Mouse (Mus musculus) fat pad, adult 2 months (tissue): ENCODE measurements around the gene Pigr.
A peak's percentile ranks its signal among the peaks of the same experiment; 100 is the strongest.

Experiments used
- DNase-seq: peaks from one replicate; pipeline ENCODE4 v3.0.0-alpha.2; 2011; ENCODE audit warnings: low read depth, low spot score; ENCODE audit errors: extremely low read depth

Pigr gene

GRCm38 (mm10) chr1:130877889-130878614 lies 51.6 kb downstream of the Pigr start:
- DNase-seq = no peak

DNA sequence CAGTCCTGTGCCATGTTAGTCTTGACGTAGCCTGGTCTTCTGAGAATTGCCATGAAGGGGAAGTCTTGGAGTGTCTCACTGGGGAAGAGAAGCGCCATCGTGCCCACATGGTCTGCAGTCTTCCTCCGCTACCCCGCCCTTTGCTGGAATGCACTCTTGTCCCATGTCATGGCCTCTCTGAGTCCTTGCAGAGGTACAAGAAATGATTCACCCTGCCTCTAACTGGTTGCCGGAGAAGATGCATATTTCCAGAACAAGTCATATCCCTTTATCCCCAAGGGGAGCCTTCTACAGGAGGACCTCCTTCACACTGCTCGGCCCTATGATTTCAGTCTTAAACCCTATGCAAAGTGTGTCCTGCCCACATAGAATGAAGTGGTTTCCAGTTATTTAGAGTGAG lies 53.4 kb downstream of the Pigr start:
- DNase-seq = no peak

DNA sequence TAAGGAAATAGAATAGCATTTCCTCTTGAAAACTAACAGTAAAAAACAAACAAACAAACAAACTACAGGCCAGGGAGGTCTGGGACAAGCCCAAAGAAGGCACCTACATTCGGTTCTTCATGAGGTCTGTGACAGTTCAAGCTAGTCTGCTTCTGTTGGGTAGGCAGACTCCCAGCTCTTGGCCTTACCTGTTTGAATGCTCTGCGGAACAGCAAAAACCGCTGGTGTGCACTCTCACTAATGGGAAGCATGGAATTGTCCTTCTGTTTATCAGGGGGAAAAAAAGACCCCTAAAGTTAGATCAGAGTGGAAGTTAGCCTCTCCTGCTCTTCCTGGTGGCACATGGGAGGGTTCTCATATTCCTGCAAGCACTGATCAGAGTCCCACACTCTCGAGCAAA lies 56.7 kb downstream of the Pigr start:
- DNase-seq = no peak

- DNase-seq = no peak
These were observed 60.9 kb downstream of the Pigr start, which contains the start of gene Il24 for GRCm38 (mm10) chr1:130887354-130887753. Gene Il24 (minus strand): TSS chr1:130887454.

- DNase-seq = peak; percentile 96
These were observed 66.0 kb downstream of the Pigr start for GRCm38 (mm10) chr1:130892446-130892845.

GRCm38 (mm10) chr1:130893329-130894040 lies 67.0 kb downstream of the Pigr start:
- peak; percentile 66 for DNase-seq

DNA sequence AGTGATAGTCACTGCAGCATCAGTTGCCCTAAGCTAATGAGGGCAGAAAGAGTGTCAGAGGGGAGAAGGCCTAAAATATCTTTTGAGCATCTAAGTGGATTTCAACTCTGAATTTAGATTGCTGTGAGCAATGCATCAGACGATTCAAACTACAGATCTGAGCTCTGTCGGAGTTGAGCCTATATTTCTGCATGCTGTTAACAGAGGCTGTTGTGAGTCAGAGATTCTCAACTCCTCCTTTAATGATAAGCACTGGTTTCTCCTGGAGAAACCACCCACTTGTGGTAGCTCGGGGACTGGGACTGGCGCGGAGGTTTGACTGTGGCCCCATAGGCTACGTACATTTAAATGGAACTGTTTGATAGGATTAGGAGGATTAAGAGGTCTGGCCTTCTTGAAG lies 68.0 kb downstream of the Pigr start:
- DNase-seq = no peak
